Mouse (Mus musculus): ENCODE data around the gene N4bp1. TPM values are rescaled to one million over a fixed set of nuclear protein-coding genes. Genes with fewer than 3 reads are reported as not detected.

Gene N4bp1
- polyA plus RNA-seq, 1 experiment: 13.2 TPM

DNA sequence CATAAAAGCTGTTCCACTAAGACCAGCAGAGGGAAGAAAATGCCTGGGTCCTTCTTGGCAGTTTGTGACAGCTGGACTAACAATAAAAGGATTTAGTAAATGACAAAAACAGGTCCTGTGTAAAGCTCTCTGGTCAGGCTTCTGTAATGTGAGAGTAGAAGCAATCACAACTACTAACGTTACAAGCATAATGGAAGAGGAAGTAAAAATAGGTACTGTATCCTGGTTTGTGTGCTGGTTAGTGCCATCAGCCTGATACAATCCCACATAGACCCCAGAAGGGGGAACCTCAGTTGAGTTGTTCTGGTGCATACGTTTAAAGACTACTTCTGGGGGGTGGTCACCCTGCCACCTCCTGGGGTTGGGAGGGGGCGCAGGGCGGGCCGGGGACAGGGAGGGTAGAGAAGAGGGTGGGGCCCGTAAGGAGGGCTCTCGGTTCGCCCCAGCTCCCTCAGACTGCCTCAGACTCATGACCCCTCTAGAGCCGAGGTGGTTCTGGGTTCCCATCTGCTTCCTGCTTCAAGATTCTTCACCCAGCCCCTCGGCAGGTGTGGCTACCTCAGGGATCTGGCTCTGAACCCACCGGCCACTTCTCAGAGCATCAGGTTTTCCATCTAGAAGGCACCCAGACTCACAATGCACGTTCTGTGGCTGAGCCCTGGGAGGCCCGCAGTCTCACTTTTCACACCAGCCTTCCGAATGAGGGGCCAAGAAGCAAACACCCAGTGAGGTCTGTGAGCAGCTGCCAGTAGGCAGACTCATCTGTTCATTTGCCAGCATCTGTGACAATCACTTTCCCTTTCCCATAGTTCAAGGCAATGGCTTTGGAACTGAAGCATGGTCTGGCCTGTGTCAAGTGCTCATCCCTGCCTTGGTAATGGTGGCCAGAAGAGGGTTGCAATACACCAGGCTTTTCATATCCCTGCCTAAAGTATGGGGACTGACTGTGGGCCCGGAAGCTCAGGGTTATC is 75.8 kb downstream of the N4bp1 start:
- WGBS: 78% methylated on average over 15 of the region's 15 CpGs
- Histone ChIP-seq H3K4me3 (ENCODE audit: insufficient read depth, low read depth, low read length) (no peak overlapping the region), H3K27ac (ENCODE audit: insufficient read depth, low read depth, low read length) (no peak overlapping the region), H3K4me1 (ENCODE audit: control insufficient read depth, insufficient read depth, low read length) (no peaks in the 10 kb centered on the region), H3K36me3 (ENCODE audit: control insufficient read depth, insufficient read depth, low read length) (no peaks in the 10 kb centered on the region), H3K27me3 (replicated peaks; ENCODE audit: control insufficient read depth, insufficient read depth, low read length) (no peaks in the 10 kb centered on the region)
- no peak for DNase-seq
- TF ChIP-seq CTCF (conservative IDR thresholded peaks at IDR 0.05; ENCODE audit: insufficient read depth, insufficient read length, low read depth, low read length) (no peak), POLR2A (IDR thresholded peaks at IDR 0.05; ENCODE audit: low read depth, low read length) (no peak)

DNA sequence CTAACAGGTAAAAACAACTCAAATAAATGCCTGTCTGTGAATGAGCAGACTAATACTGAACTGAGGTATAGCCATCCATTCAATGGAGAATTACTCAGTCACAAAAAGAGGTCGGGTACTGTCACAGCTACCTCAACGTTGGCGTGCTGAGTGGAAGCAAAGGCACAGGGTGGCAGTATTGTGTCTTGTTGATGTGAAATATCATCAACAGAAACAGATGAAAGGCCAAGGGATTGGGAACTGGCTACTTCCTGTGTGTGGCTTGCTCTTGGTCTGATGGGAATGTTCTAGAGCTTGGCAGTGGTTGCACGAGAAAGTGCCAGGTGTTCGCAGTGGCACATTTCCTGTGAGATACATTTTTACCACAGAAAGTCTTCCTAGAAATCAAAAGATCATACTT is 76.8 kb downstream of the N4bp1 start:
- Histone ChIP-seq H3K4me3 (ENCODE audit: insufficient read depth, low read depth, low read length) (no peak overlapping the region), H3K4me1 (ENCODE audit: control insufficient read depth, insufficient read depth, low read length) (no peaks in the 10 kb centered on the region), H3K36me3 (ENCODE audit: control insufficient read depth, insufficient read depth, low read length) (no peaks in the 10 kb centered on the region), H3K27ac (ENCODE audit: insufficient read depth, low read depth, low read length) (no peak overlapping the region), H3K27me3 (replicated peaks; ENCODE audit: control insufficient read depth, insufficient read depth, low read length) (no peaks in the 10 kb centered on the region)
- TF ChIP-seq CTCF (conservative IDR thresholded peaks at IDR 0.05; ENCODE audit: insufficient read depth, insufficient read length, low read depth, low read length) (peak; percentile 51), POLR2A (IDR thresholded peaks at IDR 0.05; ENCODE audit: low read depth, low read length) (no peak)
- WGBS: 53% methylated on average over 5 of the region's 5 CpGs
- peak; percentile 37 for DNase-seq

- H3K4me3 ChIP-seq (ENCODE audit: insufficient read depth, low read depth, low read length): no peak overlapping the region
- H3K36me3 ChIP-seq (ENCODE audit: control insufficient read depth, insufficient read depth, low read length): no peaks in the 10 kb centered on the region
- no peak for TF ChIP-seq CTCF (conservative IDR thresholded peaks at IDR 0.05; ENCODE audit: insufficient read depth, insufficient read length, low read depth, low read length)
- TF ChIP-seq POLR2A (IDR thresholded peaks at IDR 0.05; ENCODE audit: low read depth, low read length): no peak
- H3K27me3 ChIP-seq (replicated peaks; ENCODE audit: control insufficient read depth, insufficient read depth, low read length): no peaks in the 10 kb centered on the region
- WGBS: 32% methylated on average over 6 of the region's 6 CpGs
- peak; percentile 61 for DNase-seq
- H3K4me1 ChIP-seq (ENCODE audit: control insufficient read depth, insufficient read depth, low read length): no peaks in the 10 kb centered on the region
- H3K27ac ChIP-seq (ENCODE audit: insufficient read depth, low read depth, low read length): peak overlapping the region; percentile 48; the same call in 1 of the 2 replicates
These were observed 83.1 kb downstream of the N4bp1 start for GRCm38 (mm10) chr8:86801988-86802387.

- H3K27me3 ChIP-seq (replicated peaks; ENCODE audit: control insufficient read depth, insufficient read depth, low read length): no peaks in the 10 kb centered on the region
- H3K4me3 ChIP-seq (ENCODE audit: insufficient read depth, low read depth, low read length): no peak overlapping the region
- TF ChIP-seq CTCF (conservative IDR thresholded peaks at IDR 0.05; ENCODE audit: insufficient read depth, insufficient read length, low read depth, low read length) (no peak), POLR2A (IDR thresholded peaks at IDR 0.05; ENCODE audit: low read depth, low read length) (no peak)
- peak overlapping the region; percentile 27 for H3K27ac ChIP-seq (ENCODE audit: insufficient read depth, low read depth, low read length)
- 33% methylated on average over 4 of the region's 4 CpGs for WGBS
- peak; percentile 18 for DNase-seq
- no peaks in the 10 kb centered on the region for H3K36me3 ChIP-seq (ENCODE audit: control insufficient read depth, insufficient read depth, low read length)
- H3K4me1 ChIP-seq (ENCODE audit: control insufficient read depth, insufficient read depth, low read length): no peaks in the 10 kb centered on the region
These were observed 84.1 kb downstream of the N4bp1 start for GRCm38 (mm10) chr8:86800966-86801365.

GRCm38 (mm10) chr8:86798141-86798540 is 86.9 kb downstream of the N4bp1 start:
- no peak for DNase-seq
- no peaks in the 10 kb centered on the region for H3K4me1 ChIP-seq (ENCODE audit: control insufficient read depth, insufficient read depth, low read length)
- H3K4me3 ChIP-seq (ENCODE audit: insufficient read depth, low read depth, low read length): no peak overlapping the region
- TF ChIP-seq POLR2A (IDR thresholded peaks at IDR 0.05; ENCODE audit: low read depth, low read length) (no peak), CTCF (conservative IDR thresholded peaks at IDR 0.05; ENCODE audit: insufficient read depth, insufficient read length, low read depth, low read length) (no peak)
- H3K27me3 ChIP-seq (replicated peaks; ENCODE audit: control insufficient read depth, insufficient read depth, low read length): no peaks in the 10 kb centered on the region
- no peak overlapping the region for H3K27ac ChIP-seq (ENCODE audit: insufficient read depth, low read depth, low read length)
- 95% methylated on average over 6 of the region's 6 CpGs for WGBS
- H3K36me3 ChIP-seq (ENCODE audit: control insufficient read depth, insufficient read depth, low read length): no peaks in the 10 kb centered on the region

- Histone ChIP-seq H3K4me1 (ENCODE audit: control insufficient read depth, insufficient read depth, low read length) (no peaks in the 10 kb centered on the region), H3K27ac (ENCODE audit: insufficient read depth, low read depth, low read length) (no peak overlapping the region), H3K36me3 (ENCODE audit: control insufficient read depth, insufficient read depth, low read length) (no peaks in the 10 kb centered on the region), H3K4me3 (ENCODE audit: insufficient read depth, low read depth, low read length) (no peak overlapping the region), H3K27me3 (replicated peaks; ENCODE audit: control insufficient read depth, insufficient read depth, low read length) (no peaks in the 10 kb centered on the region)
- TF ChIP-seq POLR2A (IDR thresholded peaks at IDR 0.05; ENCODE audit: low read depth, low read length): no peak
- TF ChIP-seq CTCF (conservative IDR thresholded peaks at IDR 0.05; ENCODE audit: insufficient read depth, insufficient read length, low read depth, low read length): no peak
- DNase-seq: no peak
- 92% methylated on average over 2 of the region's 2 CpGs for WGBS
These were observed 87.4 kb downstream of the N4bp1 start for GRCm38 (mm10) chr8:86797705-86798104.

DNA sequence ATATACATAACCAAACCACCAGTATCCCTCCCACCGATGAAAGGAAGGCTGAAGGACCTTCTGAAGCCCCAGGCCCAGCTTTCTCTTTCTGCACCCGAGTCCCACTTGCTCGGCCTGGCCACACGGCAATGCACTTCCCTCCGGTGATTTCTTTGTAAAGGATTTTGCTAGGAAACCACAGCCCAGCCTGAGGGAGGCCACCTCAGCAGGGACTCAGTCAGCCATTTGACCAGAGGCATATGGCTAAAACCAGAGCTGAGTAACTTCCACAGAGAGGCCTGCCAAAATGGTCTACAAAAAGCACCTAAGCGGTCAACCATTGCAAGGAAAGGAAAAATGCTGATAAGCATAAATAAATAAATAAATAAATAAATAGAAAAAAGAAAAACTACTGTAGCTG is 90.3 kb downstream of the N4bp1 start:
- WGBS: 67% methylated on average over 6 of the region's 6 CpGs
- Histone ChIP-seq H3K36me3 (ENCODE audit: control insufficient read depth, insufficient read depth, low read length) (no peaks in the 10 kb centered on the region), H3K4me1 (ENCODE audit: control insufficient read depth, insufficient read depth, low read length) (no peaks in the 10 kb centered on the region), H3K27me3 (replicated peaks; ENCODE audit: control insufficient read depth, insufficient read depth, low read length) (no peaks in the 10 kb centered on the region), H3K27ac (ENCODE audit: insufficient read depth, low read depth, low read length) (no peak overlapping the region), H3K4me3 (ENCODE audit: insufficient read depth, low read depth, low read length) (no peak overlapping the region)
- no peak for TF ChIP-seq CTCF (conservative IDR thresholded peaks at IDR 0.05; ENCODE audit: insufficient read depth, insufficient read length, low read depth, low read length)
- no peak for TF ChIP-seq POLR2A (IDR thresholded peaks at IDR 0.05; ENCODE audit: low read depth, low read length)
- DNase-seq: no peak
